Mouse (Mus musculus): ENCODE measurements at regions not wholly inside any gene's neighbourhood (a gene's known extent, or its start where the extent isn't known, plus 50 kb on each side); places are given as distances from the start of the nearest gene placed in this dataset.

DNA sequence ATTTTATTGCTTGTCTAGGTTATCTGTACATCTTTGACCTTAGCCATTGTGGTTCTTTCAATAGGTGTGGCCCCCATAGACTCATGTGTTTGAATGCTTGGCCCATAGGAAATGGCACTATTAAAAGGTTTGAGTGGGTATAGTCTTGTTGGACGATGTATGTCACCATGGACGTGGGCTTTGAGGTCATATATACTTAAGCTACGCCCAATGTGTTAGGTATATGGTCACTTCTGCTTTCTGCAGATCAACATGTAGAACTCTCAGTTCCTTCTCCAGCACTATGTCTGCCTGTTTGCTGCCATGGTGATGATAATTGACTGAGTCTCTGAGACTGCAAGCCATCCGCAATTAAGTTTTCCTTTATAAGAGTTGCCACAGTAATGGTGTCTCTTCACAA is 366.8 kb downstream of the Epha4 start:
- TF ChIP-seq CTCF (IDR thresholded peaks at IDR 0.05; ENCODE audit: low read depth) = no peak
- TF ChIP-seq EP300 (IDR thresholded peaks at IDR 0.05; ENCODE audit: low read depth) = no peak

All from liver, postnatal 0 days (tissue).